Mouse (Mus musculus) liver, adult 2 months (tissue): Measurements from ENCODE around the gene Rsrc1. TPM values are rescaled to one million over a fixed set of nuclear protein-coding genes. Genes with fewer than 3 reads are reported as not detected.

Source experiments
- DNase-seq: peaks from one replicate; pipeline ENCODE4 v3.0.0-alpha.2; 2011; ENCODE audit warnings: low read depth, low spot score; ENCODE audit errors: extremely low read depth
- H3K27ac ChIP-seq: fragments of 200-500 bp; replicated peaks from 2 replicates; pipeline ENCODE4 v1.5.1; 2012; ENCODE audit warnings: low read depth, mild to moderate bottlenecking, control low read depth, inconsistent platforms, low read length; ENCODE audit not compliant: insufficient read depth
- H3K27me3 ChIP-seq: fragments of 200-500 bp; 2 replicates; pipeline ENCODE4 v1.6.1; 2012; ENCODE audit warnings: mild to moderate bottlenecking, moderate library complexity, low read length, inconsistent platforms; ENCODE audit not compliant: control insufficient read depth, insufficient read depth
- H3K36me3 ChIP-seq: fragments of 200-500 bp; 2 replicates; pipeline ENCODE4 v1.6.1; 2012; ENCODE audit warnings: low read length, inconsistent platforms; ENCODE audit not compliant: control insufficient read depth, insufficient read depth
- H3K4me1 ChIP-seq: fragments of 200-500 bp; 2 replicates; pipeline ENCODE4 v1.6.1; 2011; ENCODE audit warnings: low read length; ENCODE audit not compliant: control insufficient read depth, insufficient read depth
- H3K4me3 ChIP-seq: fragments of 200-500 bp; 2 replicates; pipeline ENCODE4 v1.5.1; 2011; ENCODE audit warnings: low read depth, mild to moderate bottlenecking, control low read depth, low read length, moderate library complexity; ENCODE audit not compliant: insufficient read depth
- H3K79me2 ChIP-seq: fragments of 200-500 bp; 2 replicates; pipeline ENCODE4 v1.6.1; 2012; ENCODE audit warnings: inconsistent platforms, mild to moderate bottlenecking, low read length, moderate library complexity; ENCODE audit not compliant: control insufficient read depth, insufficient read depth
- H3K9ac ChIP-seq: fragments of 200-500 bp; 2 replicates; pipeline ENCODE4 v1.6.1; 2012; ENCODE audit warnings: low read depth, mild to moderate bottlenecking, control low read depth, inconsistent platforms, low read length
- CTCF ChIP-seq: fragments of 200-500 bp; IDR thresholded peaks from 2 replicates; pipeline ENCODE4 v1.5.1; 2011; ENCODE audit warnings: low read depth, low read length, control low read depth
- POLR2A ChIP-seq: fragments of 200-500 bp; IDR thresholded peaks from 2 replicates; pipeline ENCODE4 v1.6.1; 2011; ENCODE audit warnings: low read length, control low read depth; ENCODE audit not compliant: insufficient read depth; ENCODE audit errors: extremely low read depth
- WGBS: fragments of 180-500 bp; shearing (Covaris S2); methylation state at CpG from one replicate; pipeline ENCODE4 v1.1.7; 2018; 5-methylcytosine and 5-hydroxymethylcytosine counted together
- polyA plus RNA-seq: library from polyadenylated mRNA; depleted of rRNA; stranded (reverse); fragments of >200 nt; gene quantifications from 2 replicates; pipeline ENCODE4 v1.2.3, GENCODE M21; 2012
- total RNA-seq: library from RNA; depleted of rRNA; stranded (reverse); fragments of >200 nt; gene quantifications from 2 replicates; pipeline ENCODE4 v1.2.3, GENCODE M21; 2014

Rsrc1 gene
- total and polyA plus RNA-seq, 2 experiments, result 2.0 to 15.0 TPM

- no peaks in the 10 kb centered on the region for H3K27me3 ChIP-seq
- no peaks in the 10 kb centered on the region for H3K79me2 ChIP-seq
- WGBS, result 93% methylated on average over 4 of the region's 4 CpGs
- no peak for DNase-seq
- no peak overlapping the region for H3K27ac ChIP-seq
- H3K36me3 ChIP-seq, result no peaks in the 10 kb centered on the region
- no peak overlapping the region for H3K9ac ChIP-seq
- TF ChIP-seq CTCF (no peak), POLR2A (no peak)
- H3K4me3 ChIP-seq, result no peak overlapping the region
- no peaks in the 10 kb centered on the region for H3K4me1 ChIP-seq
These were observed 298.6 kb downstream of the Rsrc1 start for GRCm38 (mm10) chr3:67279781-67280180.

DNA sequence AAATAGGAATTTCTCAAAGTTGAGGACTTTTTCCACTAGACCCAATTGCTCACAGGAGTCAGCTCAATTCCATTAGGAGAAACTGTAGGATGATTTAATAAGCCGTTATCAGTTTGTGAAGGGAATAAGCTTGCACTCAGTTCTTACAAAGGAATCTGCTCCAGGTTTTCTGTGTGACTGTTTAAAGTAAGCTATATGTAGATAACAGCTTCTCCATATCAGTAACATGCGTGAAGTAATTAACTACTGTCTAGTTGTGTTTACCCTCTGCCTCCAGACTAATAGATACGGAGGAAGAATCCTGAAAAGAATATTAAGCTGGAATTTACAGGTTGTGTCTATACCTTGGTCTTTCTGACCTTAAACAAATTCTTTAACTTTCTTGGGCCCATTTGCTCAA, 299.1 kb downstream of the Rsrc1 start:
- 84% methylated on average over 3 of the region's 3 CpGs for WGBS

GRCm38 (mm10) chr3:67284039-67284438, 302.8 kb downstream of the Rsrc1 start:
- Histone ChIP-seq H3K27ac (no peak overlapping the region), H3K4me3 (no peak overlapping the region), H3K27me3 (no peaks in the 10 kb centered on the region), H3K36me3 (no peaks in the 10 kb centered on the region), H3K79me2 (no peaks in the 10 kb centered on the region), H3K9ac (no peak overlapping the region), H3K4me1 (no peaks in the 10 kb centered on the region)
- TF ChIP-seq CTCF, result no peak
- 91% methylated on average over 1 of the region's 1 CpGs for WGBS
- no peak for DNase-seq

More for the DNA sequence above, 299.1 kb downstream of the Rsrc1 start:
- no peaks in the 10 kb centered on the region for H3K79me2 ChIP-seq
- no peak overlapping the region for H3K9ac ChIP-seq
- no peak for TF ChIP-seq CTCF
- TF ChIP-seq POLR2A, result no peak
- DNase-seq, result no peak
- no peaks in the 10 kb centered on the region for H3K4me1 ChIP-seq
- no peaks in the 10 kb centered on the region for H3K36me3 ChIP-seq
- no peaks in the 10 kb centered on the region for H3K27me3 ChIP-seq
- H3K4me3 ChIP-seq, result no peak overlapping the region
- no peak overlapping the region for H3K27ac ChIP-seq

DNA sequence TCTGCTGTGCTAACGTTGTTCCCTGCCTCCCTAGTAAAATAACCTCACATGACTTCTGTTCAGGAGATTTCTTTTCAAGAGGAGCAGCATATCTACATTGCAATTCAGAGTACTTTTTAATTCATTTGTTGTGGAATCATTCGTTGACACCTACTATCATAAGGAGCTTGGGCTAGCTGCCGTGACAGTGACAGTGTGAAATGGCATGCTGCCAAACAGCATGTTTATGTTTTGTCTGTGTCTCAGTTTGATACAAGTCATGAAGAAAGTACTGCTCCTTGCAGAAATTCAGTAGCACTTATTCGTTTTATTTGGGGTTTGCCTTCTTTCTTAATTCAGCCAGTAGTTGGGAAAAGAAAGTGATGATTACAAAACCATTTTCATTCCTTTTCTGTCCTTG, 303.7 kb downstream of the Rsrc1 start:
- TF ChIP-seq POLR2A (no peak), CTCF (no peak)
- Histone ChIP-seq H3K27ac (no peak overlapping the region), H3K4me1 (no peaks in the 10 kb centered on the region), H3K9ac (no peak overlapping the region), H3K79me2 (no peaks in the 10 kb centered on the region), H3K36me3 (no peaks in the 10 kb centered on the region), H3K27me3 (no peaks in the 10 kb centered on the region), H3K4me3 (no peak overlapping the region)
- DNase-seq, result no peak
- WGBS, result 68% methylated on average over 4 of the region's 4 CpGs

GRCm38 (mm10) chr3:67288664-67289063, 307.5 kb downstream of the Rsrc1 start:
- no peak for TF ChIP-seq POLR2A
- no peak for TF ChIP-seq CTCF
- WGBS, result 96% methylated on average over 7 of the region's 7 CpGs
- no peak overlapping the region for H3K27ac ChIP-seq
- H3K27me3 ChIP-seq, result no peaks in the 10 kb centered on the region
- DNase-seq, result no peak
- H3K4me3 ChIP-seq, result no peak overlapping the region
- H3K36me3 ChIP-seq, result no peaks in the 10 kb centered on the region
- H3K4me1 ChIP-seq, result no peaks in the 10 kb centered on the region
- no peak overlapping the region for H3K9ac ChIP-seq
- no peaks in the 10 kb centered on the region for H3K79me2 ChIP-seq

GRCm38 (mm10) chr3:67289482-67289881, 308.3 kb downstream of the Rsrc1 start:
- H3K9ac ChIP-seq, result no peak overlapping the region
- TF ChIP-seq POLR2A (no peak), CTCF (no peak)
- 94% methylated on average over 6 of the region's 6 CpGs for WGBS
- no peak for DNase-seq
- H3K4me3 ChIP-seq, result no peak overlapping the region
- no peaks in the 10 kb centered on the region for H3K27me3 ChIP-seq
- no peaks in the 10 kb centered on the region for H3K36me3 ChIP-seq
- H3K4me1 ChIP-seq, result no peaks in the 10 kb centered on the region
- H3K27ac ChIP-seq, result no peak overlapping the region
- H3K79me2 ChIP-seq, result no peaks in the 10 kb centered on the region
